Mouse (Mus musculus) kidney, postnatal 14 days (tissue): ENCODE measurements around the gene Tmcc3.
A peak's percentile ranks its signal among the peaks of the same experiment; 100 is the strongest.

Experiments used
- DNase-seq: peaks from one replicate; pipeline ENCODE4 v3.0.0; 2022; ENCODE audit warnings: mixed read lengths

Gene Tmcc3

DNA sequence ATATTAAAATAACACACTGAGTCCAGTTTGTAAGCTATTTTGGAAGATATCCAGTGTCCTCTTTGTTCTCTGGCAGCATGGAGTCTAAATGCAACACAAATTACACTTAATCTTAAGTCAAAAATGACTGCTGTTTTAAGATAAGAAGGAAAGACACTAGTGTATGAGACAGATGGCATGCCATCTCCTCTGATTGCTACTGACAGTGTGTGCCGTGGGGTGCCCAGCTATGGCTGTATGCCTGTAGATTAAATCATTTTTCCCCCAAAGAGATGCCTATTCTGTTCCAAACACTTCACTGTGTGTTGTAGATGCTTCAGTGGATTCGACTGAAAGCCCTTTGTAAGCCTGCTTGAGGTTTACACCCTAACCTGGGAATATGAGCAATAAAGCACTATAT, 59.5 kb downstream of the Tmcc3 start:
- no peak for DNase-seq

DNA sequence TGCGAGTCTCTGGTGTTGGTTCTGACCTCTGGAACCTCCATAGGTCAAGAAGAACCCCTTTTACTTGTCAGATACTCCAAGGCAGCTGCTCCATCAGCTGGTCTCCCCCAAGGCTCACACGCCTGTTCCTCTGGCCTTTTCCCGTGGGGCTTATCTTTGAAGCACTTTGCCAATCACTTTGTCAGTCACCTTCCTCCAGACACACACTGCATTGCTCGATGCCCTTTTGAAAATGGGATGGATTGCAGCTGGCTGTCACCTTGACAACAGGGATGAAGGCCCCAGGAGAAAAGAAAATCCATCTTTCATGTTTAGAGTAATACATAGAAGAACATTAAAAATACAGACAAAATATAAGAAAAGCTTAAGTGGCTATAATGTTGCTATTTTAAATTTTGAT, 65.2 kb downstream of the Tmcc3 start:
- no peak for DNase-seq

DNA sequence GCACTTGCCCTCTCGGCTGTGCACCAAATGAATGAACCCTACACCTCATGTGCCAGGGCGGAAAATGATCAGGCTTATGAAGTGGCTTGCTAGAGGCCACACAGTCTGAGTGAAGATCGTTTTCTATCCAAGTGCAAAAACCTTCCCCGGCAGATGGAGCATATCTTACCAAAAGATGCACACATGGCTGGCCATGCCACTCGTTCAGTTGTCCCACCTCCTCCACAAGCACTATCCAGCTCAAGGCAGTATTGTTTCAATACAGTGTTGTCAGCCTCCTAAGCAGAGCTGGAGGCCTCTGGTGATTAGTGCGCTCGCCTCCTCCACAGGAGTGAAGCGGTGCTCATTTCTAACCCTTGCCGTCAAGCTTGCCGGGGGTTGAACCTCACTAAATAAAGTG, 66.1 kb downstream of the Tmcc3 start:
- no peak for DNase-seq

DNA sequence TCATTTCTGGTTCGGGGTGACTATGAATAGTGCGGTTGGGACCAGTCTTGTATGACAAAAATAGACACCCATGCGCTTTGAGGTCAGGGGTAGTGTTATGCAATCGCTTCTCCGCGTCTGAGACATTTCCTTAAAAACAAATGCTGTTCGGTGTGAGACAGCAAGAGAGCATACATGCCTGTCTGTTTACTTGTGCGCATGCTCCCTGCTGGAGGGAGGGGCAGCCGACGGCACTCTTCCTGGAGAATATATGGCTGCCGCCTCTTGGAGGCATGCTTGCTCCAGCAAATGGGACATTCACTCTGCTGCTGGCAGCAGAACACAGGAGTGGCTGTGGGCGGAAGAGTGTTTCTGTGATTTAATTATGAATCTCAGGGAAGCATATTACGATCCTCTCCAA, 66.6 kb downstream of the Tmcc3 start:
- DNase-seq: peak; percentile 89

DNA sequence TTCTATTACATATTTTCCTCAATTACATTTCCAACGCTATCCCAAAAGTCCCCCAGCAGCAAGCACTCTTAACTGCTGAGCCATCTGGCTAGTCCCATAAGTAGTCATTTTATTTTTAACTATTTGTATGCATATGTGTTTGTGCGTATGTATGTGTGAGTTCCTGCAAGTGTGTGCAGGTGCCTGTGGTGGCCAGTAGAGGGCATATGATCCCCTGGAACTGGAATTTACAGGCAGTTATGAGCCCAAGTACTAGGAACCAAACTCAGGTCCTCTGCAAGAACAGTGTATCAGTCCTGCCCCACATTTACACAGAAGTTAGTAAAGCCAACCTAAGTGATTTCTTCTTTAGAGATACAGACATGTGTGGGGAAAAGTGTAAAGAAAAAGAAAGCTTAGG, 68.3 kb downstream of the Tmcc3 start:
- no peak for DNase-seq

DNA sequence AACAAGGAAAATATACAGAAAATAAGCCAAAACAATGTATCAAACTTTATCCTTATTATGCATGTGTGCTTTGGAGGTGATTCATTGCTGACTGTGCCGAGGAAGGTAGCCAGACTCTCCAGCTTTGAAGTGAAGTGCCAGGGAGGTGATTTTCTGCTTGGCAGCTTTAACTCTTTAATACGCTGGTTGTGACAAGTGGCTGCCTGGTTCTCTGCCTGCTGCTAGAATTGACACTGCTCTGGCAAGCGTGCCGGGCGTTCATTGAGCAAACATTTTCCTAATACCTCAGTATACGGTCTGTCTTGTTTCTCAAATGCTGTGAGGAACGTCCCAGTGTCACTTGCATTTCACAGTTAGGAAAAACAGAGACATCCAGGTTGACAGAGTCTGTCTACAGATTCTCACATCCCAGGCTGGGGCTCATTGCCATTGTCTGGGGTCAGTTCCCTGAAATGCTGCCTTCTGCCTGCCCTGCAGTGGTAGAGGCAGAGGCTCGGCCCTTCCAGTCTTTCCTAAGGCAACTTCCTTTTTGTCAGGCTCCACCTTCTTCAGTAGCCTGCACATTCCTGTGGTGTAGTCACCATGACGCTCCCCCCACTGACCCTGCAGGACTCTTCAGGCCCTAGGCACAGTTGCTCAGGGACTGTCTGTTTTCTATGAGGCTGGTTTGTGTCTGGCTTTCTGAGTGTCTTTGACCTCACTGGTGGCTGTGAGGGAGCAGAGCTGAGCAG, 69.1 kb downstream of the Tmcc3 start:
- peak; percentile 83 for DNase-seq

DNA sequence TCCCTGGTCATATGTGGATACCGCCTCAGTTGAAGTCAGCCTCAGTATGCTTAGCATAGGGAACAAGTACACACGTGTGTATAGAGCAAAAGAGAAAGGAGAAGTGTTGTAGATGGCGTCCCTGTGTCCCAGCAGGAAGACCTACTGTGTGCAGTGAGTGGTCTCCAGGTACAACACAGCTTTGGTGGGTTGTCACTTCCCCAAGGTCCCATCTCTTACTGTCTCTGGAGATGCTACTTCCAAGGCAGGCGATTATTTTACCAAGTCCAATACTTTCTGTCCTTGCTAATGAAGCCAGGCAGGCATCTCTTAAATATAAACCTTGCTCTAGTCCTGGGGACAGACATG, 69.6 kb downstream of the Tmcc3 start:
- DNase-seq: no peak

DNA sequence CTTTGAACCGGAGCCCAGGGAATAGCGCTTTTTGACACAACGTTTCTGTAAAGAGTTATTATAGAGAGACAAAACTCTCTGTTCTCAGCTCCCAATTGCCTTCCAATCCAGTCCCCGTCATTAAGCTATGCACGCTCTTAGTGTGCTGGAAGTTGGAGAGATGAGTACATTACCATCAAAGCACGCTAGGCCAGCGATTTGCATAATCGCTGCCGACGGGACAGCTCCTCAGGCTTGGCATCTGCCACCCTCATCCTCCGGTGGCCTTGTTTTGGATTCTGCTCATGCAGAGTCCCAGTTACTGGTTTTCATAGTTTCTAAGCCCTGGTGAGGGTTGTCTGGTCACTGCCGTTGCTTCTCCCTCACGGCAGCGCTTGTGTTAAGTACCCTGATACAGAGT, 70.9 kb downstream of the Tmcc3 start:
- DNase-seq: no peak

DNA sequence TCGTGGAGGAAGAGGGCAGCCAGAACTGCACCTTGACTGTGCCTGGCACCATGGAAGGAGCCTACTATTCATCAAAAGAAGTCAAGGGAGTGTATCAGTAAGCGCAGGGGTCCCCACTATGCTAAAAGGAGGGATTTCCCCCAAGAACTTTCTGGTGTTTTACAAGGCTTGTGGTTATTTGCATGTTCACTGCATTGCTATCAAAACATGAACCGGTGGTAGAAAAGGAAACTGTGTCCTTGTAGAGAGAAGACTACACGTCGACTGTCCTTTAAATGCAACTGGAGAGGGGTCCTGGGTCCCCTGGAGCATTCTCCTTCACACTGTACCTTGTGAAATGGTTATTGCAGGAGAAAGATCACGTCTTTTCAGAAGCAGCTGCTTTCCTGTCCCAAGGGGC, 71.8 kb downstream of the Tmcc3 start:
- DNase-seq: no peak

DNA sequence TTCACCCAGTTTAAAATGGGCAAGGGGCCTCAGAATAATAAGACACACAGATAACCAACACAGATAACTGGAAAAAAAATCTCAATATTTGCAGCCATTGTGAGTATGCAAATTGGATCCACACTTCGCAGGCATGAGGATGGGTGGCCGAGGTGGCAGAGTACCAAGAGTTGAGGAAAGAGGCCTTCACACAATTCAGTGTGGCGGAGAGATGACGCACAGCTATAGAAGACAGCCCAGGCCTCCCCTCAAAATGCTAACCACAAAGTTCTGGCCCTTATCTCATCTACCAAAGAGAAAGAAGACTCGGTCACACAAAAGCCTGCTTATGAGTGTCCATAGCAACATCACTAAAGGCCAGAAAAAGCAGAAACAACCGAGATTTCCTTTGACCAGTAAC, 77.5 kb downstream of the Tmcc3 start:
- DNase-seq: no peak

DNA sequence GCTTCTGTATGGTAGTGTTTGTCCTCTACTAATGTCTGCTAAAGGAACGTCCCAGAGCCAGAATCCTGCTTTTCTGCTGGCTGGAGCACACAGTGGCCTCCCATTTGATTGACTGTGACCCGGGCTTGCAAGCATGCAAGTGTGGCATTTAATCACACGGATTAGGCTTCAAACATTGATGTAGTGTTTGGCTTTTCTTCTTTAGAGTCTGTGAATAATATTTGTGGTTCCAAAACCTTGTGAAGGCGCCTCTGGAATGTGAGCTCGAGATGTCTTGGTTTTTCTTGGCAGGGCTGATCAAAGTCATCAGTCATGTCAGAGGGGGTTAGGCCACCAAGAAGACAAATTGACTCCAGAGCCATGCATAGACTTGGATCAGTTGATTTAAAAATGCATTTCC, 79.3 kb downstream of the Tmcc3 start:
- DNase-seq: peak; percentile 75

DNA sequence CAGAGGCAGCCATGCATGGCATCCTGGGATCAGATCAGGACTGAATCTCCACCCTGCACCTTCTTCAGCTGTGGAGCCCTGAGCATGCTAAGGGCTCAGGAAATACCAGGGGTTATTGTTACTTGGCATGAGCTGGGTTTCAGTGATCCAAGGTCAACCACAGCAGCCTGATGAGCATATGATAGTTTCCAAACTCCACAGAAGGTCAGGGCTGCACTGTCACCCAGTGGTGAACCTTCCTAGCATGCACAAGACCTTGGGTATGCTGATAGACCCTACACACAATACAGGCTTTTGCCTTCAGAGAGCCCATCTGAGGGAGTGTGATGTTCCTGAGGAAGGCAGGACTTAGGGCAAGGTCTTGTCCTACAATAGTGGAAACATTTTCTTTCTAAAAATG, 82.5 kb downstream of the Tmcc3 start:
- DNase-seq: no peak

DNA sequence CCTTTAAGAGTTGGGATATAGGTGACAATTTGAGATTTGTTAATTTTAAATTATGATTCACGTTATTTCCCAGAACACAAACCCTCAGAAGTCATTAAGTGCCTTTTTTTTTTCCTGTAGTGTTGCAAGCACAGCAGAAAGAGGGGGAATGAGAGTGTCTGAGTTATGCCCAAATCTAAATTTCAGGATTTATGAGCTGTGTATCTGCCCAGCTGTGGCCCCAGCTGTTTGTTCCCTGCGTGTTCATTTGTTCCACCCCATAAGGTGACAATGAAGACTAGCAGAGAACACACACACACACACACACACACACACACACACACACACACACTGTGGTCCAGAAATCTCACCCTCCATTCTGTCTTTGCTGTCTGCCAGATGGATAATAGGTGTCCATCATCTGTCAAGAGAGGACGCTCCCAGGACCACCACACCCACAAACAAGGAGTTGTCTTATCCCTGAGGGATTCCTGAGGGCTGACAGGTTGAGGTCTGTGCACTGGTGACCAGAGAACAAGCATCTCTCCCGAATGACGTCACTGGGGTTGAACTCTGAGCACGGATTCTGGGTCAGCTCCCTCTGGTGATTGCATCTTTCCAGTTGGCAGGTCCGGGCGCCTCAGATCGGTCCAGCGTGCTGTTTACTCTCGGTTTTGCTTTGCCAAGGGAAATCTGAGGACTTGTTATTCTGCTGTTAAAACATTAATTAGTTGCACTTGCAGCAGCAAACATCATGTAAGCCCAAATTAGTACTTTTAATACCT, 86.3 kb downstream of the Tmcc3 start:
- DNase-seq: peak; percentile 49

DNA sequence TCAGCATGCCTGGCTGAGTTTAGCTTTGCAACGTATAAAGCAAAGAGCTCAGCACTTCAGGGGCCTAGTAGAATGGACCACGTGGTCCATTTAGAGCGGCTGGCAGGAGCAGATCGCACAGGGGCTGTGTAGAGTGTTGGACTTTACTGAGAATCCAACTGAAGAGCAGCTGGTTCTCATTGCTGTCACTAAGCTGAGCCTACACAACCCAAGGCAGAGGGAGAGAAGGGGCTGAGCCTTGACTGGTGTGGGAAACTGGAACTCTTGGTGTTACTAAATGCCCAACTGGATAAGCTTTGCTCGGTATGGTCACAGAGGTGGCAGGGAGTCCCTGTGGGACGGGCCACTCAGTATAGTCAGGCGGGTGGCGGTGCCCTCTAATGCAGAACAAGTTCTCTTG, 89.1 kb downstream of the Tmcc3 start:
- no peak for DNase-seq

DNA sequence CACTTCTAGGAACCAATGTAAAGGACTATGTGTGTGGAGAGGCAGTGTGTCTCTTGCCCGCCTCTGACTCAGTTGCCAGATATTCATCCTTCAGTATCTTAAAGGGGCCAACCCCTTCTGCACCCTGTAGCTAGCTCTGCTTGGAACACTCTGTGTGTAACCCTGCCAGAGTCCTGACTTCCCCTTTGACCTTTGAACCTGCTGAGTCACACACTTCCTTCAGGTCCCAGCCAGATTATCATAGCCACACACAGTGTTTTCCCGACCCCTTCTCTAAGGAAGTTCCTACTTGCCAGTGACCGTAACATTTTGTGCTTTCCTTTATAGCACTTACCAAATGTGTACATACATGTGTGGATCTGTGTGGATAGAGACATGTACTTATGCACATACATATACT, 93.7 kb downstream of the Tmcc3 start:
- peak; percentile 68 for DNase-seq

DNA sequence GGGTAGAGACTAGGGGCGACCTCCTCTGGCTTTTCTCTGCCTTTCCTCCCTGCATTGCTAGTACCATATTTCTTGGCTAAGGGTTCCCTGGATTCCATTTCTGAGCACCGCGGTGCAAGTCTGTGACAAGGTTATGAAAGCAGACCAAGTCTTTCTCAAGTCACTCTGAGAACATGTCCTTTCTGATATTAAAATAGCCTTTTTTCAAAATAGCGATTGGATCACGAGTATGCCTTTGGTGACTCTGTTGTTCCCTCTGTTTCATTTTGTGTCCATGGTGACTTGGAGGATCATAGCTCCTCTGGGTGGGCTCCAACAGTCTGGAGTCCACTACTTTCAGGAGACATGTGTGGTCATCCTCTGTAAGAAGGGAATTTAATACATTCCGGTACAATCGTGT, 95.1 kb downstream of the Tmcc3 start:
- DNase-seq: no peak

DNA sequence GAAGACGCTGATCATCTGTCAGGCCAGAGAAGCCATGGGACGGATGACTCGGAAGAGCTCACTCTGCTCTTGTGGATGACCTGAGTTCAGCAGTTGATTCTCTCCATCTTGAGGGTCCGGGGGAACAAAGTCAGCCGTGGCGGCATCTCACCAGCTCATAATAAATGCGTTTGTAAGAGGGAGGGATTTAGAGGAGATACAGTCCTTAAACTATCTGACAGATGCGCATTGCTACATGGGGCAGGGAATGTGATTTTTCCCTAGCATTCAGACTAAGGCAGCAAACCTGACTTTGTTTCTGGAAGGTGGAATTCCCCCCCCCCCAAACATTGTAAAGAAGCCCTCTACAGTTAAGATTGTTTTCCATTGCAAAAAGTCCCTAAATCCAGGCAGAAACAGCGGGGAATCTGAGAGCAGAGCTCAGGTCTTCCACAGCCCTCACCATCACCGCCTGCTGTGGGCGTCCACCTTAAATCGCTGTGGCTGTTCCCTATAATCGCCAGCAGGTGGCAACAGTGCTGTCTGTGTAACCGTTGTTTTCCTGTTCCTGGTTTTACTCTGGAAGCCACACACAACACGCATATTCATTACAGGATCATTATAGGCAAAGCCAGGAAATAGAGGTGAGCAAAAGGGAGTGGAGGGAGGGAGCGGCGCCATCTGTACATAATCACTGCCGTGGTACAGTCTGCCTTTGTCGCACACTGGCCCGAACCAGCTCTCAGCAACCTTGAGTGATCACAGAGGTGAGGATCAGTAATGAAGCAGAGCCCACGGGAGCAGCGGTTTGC, 96.8 kb downstream of the Tmcc3 start:
- DNase-seq: peak; percentile 86

DNA sequence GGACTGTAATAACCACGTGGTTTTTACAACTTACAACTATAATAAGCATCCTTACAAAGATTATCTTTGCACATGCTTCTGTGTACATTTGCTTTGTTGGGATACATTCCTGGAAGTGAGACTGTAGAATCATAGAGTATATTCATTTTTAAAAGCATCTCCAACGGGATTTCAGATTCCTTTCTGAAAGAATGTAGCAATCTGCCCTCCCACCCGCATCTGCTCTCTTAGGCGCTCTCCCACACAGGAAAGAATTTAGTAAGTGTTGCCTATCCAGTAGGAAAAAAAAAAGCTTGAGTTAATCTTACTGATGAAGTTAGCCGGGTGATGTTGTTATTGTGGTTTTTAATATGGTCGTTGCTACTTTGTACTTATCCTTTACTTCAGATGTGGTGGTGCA, 97.9 kb downstream of the Tmcc3 start:
- no peak for DNase-seq

DNA sequence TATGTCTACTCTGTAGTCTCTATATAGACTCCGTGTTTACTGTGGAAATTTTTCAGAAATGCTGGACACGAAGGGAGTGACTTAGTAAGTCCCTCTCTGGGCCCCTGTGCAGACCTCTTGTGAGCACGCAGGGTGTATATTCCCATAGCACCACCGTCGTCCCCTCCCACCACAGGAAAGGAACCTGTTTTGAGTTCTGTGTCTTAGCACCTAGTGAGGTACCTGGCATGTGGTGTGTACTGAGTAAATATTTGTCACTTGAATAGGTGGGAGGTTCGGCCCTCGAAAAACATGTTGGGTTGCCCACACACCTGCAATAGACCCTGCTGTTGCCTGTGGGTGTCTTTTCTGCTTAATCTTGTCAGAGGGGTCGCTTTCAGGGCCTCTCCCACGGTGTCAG, 99.8 kb downstream of the Tmcc3 start:
- no peak for DNase-seq

DNA sequence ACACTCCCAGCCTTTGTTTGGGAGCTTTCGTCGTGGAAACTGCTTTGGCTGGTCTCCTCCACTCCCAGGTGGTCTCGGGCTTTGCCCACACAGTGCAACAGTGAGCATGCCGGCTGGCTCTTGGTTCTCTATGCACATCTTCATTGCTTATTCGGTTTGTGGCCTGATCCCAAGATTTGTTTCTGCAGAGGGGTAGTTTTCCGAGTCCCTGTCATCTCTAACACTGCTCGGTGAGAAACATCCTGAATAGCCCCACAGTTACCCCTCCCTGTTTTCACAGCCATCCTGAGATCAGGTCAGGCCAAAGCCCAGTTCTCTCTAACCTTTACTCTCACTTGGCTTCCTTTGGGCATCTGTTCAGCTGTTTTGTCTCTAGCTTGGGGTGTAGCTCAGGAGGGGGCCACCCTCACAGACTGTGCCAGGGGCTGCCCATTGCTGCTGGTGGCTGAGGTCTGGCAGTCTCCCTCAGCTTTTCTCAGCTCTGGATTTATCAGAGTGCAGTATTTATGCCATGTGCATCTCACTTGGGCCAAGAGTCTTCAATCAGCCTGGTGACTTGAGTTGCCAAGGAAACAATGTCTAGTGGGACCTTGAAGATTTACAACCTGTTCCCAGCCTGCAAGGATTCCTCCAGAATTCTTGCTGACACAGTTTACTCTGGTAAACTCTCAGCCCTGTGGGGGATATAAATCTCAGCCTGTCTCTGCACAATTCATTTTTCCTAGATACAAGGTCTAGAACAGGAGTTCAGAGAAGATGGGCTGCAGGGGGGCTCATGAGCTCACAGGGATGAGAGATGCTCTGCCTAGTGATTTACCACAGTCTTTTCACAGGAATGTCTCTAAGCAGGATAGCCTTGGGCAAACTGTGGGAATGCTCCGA, 102.3 kb downstream of the Tmcc3 start:
- DNase-seq: peak; percentile 64

DNA sequence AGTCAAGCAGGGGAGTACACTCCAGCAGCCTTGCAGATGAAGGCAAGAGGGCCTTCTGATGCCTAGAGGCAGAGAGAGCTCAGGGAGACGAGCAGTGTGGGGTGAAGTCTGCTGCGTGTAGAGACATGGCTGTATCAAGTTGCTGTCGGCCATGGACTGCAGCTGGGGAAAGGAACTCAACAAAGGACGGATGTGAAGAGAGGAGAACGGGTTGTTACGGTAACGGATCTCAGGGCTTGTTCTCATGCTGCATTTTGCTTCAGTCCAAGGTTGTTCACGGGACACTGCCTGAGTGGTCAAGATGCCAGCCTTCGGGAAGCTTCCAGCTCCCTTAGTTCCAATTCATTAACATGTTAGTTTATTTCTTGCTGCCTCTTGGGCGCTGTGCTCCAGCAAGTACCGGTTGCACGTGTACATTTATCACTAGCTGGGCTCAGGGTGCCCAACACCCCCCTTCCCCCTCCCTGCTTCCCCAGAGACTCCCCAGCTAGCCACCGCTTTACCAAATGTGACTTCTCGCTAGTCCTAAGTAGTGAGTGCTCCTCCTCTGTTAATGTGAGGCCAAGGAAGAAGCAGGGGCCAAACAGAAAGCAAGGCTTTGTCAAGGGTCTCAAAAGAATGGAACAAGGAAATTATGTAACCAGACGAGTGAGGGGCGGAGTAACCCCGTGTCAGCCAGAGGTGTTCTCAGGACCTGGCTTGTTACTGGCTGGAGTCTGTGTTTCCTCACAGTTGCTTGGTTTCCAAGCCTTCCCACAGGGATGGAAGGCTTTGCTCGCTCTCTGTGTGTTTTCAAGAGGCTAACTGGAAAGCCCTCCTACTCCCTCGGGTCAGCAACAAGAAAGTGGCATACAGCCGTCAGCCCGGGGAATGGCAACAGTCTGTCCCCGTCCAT, 104.4 kb downstream of the Tmcc3 start:
- no peak for DNase-seq

DNA sequence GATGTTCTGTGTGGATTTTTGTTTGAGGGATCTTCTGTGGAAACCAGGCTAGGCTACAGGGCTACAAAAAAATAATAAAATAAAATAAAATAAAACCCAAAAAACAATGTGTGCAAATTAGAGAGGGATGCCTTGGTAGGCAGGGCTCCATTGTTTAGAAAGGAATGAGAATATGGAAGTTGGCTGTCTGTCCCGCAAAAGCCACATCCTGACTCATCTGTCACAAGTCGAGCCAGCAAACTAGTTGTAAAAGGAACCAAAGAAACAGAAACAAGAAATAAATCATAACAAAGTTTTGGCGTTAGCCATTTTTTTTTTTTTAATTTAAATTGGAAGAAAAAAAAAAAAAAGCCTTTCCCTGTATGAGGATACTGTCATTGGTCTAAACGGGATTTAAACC, 105.9 kb downstream of the Tmcc3 start:
- peak; percentile 37 for DNase-seq
